Mouse (Mus musculus) urinary bladder, postnatal 14 days (tissue): Measurements from ENCODE around the gene Rilp.

Source experiments
- DNase-seq: peaks from one replicate; pipeline ENCODE4 v3.0.0; 2021; ENCODE audit warnings: low spot score

Rilp gene

DNA sequence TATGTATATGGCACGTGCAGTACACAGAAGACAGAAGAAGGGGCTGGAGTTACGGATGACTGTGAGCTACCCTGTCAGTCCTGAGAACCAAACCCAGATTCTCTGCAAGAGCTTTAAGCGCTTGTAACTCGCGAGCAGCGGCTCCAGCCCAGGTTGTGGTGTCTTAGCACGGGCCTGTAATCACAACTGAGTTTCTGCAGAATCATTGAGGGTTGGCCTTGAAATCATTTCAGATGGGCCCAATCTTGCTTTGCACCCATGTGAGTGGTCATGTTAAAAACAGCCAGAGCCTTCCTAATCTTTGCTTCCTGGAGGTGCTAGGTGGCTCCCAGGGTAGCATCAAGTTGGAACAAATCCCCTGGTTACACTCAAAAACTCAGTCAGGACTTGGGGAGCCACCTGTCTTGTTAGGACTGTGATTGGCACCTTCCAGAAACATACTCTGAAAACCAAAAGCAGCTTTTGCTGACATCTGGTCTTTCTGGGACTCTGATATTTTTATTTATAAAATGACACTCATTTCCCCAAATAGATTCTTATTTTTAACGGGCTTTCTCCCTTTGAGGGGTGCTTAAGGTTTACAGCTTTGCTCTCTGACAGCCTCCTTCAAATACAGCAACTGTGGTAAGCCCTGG lies 50.1 kb downstream of the Rilp start:
- no peak for DNase-seq

- DNase-seq, result no peak
Measured at GRCm38 (mm10) chr11:75560530-75561409, 50.9 kb downstream of the Rilp start.

- DNase-seq, result no peak
Measured at GRCm38 (mm10) chr11:75561410-75561791, 51.5 kb downstream of the Rilp start.
